Mouse (Mus musculus) cerebellum, adult 2 months (tissue): ENCODE results near the gene 4430402I18Rik.

Experiments used
- CTCF ChIP-seq: fragments of 200-500 bp; IDR thresholded peaks from 2 replicates; pipeline ENCODE4 v1.5.1; 2011; ENCODE audit warnings: low read depth, mild to moderate bottlenecking, control low read depth, low read length, moderate library complexity, borderline replicate concordance; ENCODE audit not compliant: insufficient read depth
- POLR2A ChIP-seq: fragments of 200-500 bp; IDR thresholded peaks from 2 replicates; pipeline ENCODE4 v1.6.1; 2011; ENCODE audit warnings: low read length, control low read depth, borderline replicate concordance; ENCODE audit not compliant: insufficient read depth

DNA sequence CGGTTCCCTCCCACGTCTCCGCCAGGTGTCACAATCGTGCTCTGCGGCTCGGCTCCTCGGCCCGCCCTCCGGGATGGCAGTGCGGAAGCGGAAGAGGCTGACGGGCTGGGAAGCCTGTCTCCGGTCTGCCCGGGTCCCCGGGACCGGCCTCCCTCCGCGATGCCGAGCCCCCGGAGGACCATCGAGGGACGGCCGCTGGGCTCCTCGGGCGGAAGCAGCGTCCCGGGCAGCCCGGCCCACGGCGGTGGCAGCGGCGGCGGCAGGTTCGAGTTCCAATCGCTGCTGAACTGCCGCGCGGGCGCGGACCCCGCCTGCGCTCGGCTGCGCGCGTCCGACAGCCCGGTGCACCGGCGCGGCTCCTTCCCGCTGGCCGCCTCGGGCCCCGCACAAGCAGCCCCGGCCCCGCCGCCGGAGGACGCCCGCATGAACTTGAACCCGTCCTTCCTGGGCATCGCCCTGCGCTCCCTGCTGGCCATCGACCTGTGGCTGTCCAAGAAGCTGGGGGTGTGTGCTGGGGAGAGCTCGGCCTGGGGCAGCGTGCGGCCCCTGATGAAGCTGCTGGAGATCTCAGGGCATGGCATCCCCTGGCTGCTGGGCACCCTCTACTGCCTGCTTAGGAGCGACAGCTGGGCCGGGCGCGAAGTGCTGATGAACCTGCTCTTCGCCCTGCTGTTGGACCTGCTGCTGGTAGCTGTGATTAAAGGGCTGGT lies 3.6 kb downstream of the 4430402I18Rik start, which contains the start of gene Plpp6:
- peak; percentile 56; the same call in 1 of the 2 replicates for TF ChIP-seq POLR2A
- TF ChIP-seq CTCF, result peak; percentile 60
